Mouse (Mus musculus) 3T3-L1 (cell line): ENCODE measurements at regions not wholly inside any gene's neighbourhood (a gene's known extent, or its start where the extent isn't known, plus 50 kb on each side); places are given as distances from the start of the nearest gene placed in this dataset.
A peak's percentile ranks its signal among the peaks of the same experiment; 100 is the strongest.

Experiments
- DNase-seq: peaks from one replicate; pipeline ENCODE4 v3.0.0-alpha.2; 2015; ENCODE audit warnings: low read depth, low spot score

GRCm38 (mm10) chr2:117910781-117911180 lies 200.9 kb upstream of the Thbs1 start:
- DNase-seq, result peak; percentile 55

GRCm38 (mm10) chr2:117912722-117913121 lies 199.0 kb upstream of the Thbs1 start:
- peak; percentile 84 for DNase-seq

- DNase-seq, result no peak
Measured at GRCm38 (mm10) chr2:117913846-117914245, 197.8 kb upstream of the Thbs1 start.

- no peak for DNase-seq
Measured at GRCm38 (mm10) chr2:117915821-117916220, 195.9 kb upstream of the Thbs1 start.

GRCm38 (mm10) chr2:117917181-117917580 lies 194.5 kb upstream of the Thbs1 start:
- DNase-seq, result peak; percentile 50

GRCm38 (mm10) chr2:117924877-117925276 lies 186.8 kb upstream of the Thbs1 start:
- no peak for DNase-seq

- peak; percentile 34 for DNase-seq
Measured at GRCm38 (mm10) chr2:117925412-117925811, 186.3 kb upstream of the Thbs1 start.

- no peak for DNase-seq
Measured at GRCm38 (mm10) chr2:117928062-117928461, 183.6 kb upstream of the Thbs1 start.

- no peak for DNase-seq
Measured at GRCm38 (mm10) chr2:117929586-117929985, 182.1 kb upstream of the Thbs1 start.

- DNase-seq, result no peak
Measured at GRCm38 (mm10) chr2:117930895-117931537, 180.7 kb upstream of the Thbs1 start.

- DNase-seq, result no peak
Measured at GRCm38 (mm10) chr2:117936590-117936989, 175.1 kb upstream of the Thbs1 start.

GRCm38 (mm10) chr2:117938283-117939049 lies 173.2 kb upstream of the Thbs1 start:
- DNase-seq, result no peak

- no peak for DNase-seq
Measured at GRCm38 (mm10) chr2:117941517-117942096, 170.1 kb upstream of the Thbs1 start.

GRCm38 (mm10) chr2:117943666-117944065 lies 168.0 kb upstream of the Thbs1 start:
- DNase-seq, result no peak

- no peak for DNase-seq
Measured at GRCm38 (mm10) chr2:117944325-117944724, 167.4 kb upstream of the Thbs1 start.

- no peak for DNase-seq
Measured at GRCm38 (mm10) chr2:117944942-117945341, 166.7 kb upstream of the Thbs1 start.

GRCm38 (mm10) chr2:117950431-117951336 lies 161.0 kb upstream of the Thbs1 start:
- DNase-seq, result peak; percentile 65

- peak; percentile 42 for DNase-seq
Measured at GRCm38 (mm10) chr2:117951337-117951718, 160.3 kb upstream of the Thbs1 start.

GRCm38 (mm10) chr2:117958737-117959136 lies 152.9 kb upstream of the Thbs1 start:
- DNase-seq, result no peak

- peak; percentile 90 for DNase-seq
Measured at GRCm38 (mm10) chr2:117959440-117959839, 152.2 kb upstream of the Thbs1 start.

- no peak for DNase-seq
Measured at GRCm38 (mm10) chr2:117962531-117962930, 149.1 kb upstream of the Thbs1 start.

- DNase-seq, result no peak
Measured at GRCm38 (mm10) chr2:117963526-117963925, 148.2 kb upstream of the Thbs1 start.
